Mouse (Mus musculus) neural tube, embryonic 15.5 days (tissue): Measurements from ENCODE around the gene Gm28729. TPM values are rescaled to one million over a fixed set of nuclear protein-coding genes. Genes with fewer than 3 reads are reported as not detected.

ENCODE experiments used
- ATAC-seq: fragments of 200-750 bp; cut with Nextera tagmentation; 2 replicates; pipeline ENCODE4 v1.8.0; 2017; ENCODE audit warnings: mild to moderate bottlenecking, moderate TSS enrichment, moderate library complexity; ENCODE audit not compliant: low FRiP score
- H3K27ac ChIP-seq: fragments of 300-500 bp; sonication (generic); replicated peaks from 2 replicates; pipeline ENCODE4 v1.5.1; 2015; ENCODE audit warnings: mild to moderate bottlenecking, inconsistent platforms
- H3K27me3 ChIP-seq: fragments of 300-500 bp; sonication (generic); replicated peaks from 2 replicates; pipeline ENCODE4 v1.6.1; 2015; ENCODE audit warnings: inconsistent platforms
- H3K36me3 ChIP-seq: fragments of 300-500 bp; sonication (generic); 2 replicates; pipeline ENCODE4 v1.6.1; 2015; ENCODE audit warnings: inconsistent platforms
- H3K4me1 ChIP-seq: fragments of 300-500 bp; sonication (generic); 2 replicates; pipeline ENCODE4 v1.6.1; 2015; ENCODE audit warnings: inconsistent platforms
- H3K4me2 ChIP-seq: fragments of 300-500 bp; sonication (generic); 2 replicates; pipeline ENCODE4 v1.6.1; 2015; ENCODE audit warnings: inconsistent platforms, mild to moderate bottlenecking, moderate library complexity
- H3K4me3 ChIP-seq: fragments of 300-500 bp; sonication (generic); replicated peaks from 2 replicates; pipeline ENCODE4 v1.5.1; 2015; ENCODE audit warnings: mild to moderate bottlenecking, inconsistent platforms
- H3K9ac ChIP-seq: fragments of 300-500 bp; sonication (generic); replicated peaks from 2 replicates; pipeline ENCODE4 v1.6.1; 2015; ENCODE audit warnings: mild to moderate bottlenecking, inconsistent platforms
- H3K9me3 ChIP-seq: fragments of 300-500 bp; sonication (generic); replicated peaks from 2 replicates; pipeline ENCODE4 v1.6.1; 2016; ENCODE audit warnings: inconsistent platforms
- WGBS: fragments of 180-500 bp; shearing (Covaris S2); methylation state at CpG from one replicate; pipeline ENCODE4 v1.1.7; 2015; ENCODE audit warnings: mixed read lengths; 5-methylcytosine and 5-hydroxymethylcytosine counted together
- polyA plus RNA-seq: library from polyadenylated mRNA; unstranded; fragments of >200 nt; fragmentation: Nextera tagmentation; extraction: Ambion mirVana; gene quantifications from 2 replicates; pipeline ENCODE4 v1.2.1, GENCODE M21; 2015

Gm28729 gene
- polyA plus RNA-seq, 1 experiment from 2014 or later = not detected

DNA sequence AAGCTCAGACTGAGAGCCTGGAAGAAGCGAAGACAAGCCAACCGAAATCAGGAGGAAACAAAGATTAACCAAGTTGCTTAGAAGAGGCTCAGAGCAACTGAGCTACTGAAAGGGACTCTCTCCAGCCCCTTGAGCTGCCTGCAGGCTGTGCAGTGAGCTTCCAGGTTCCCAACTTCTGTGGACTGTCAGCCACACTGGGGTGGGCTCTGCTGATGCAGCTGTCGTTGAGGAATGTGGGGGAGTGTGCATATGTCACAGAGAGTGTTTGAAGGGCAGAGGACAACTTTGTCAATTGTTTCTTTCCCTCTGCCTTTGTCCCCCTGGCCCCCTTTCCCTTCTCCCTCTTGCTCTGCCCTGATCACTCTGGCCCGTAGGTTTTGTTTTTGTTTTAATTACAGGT, 72.1 kb downstream of the Gm28729 start:
- Histone ChIP-seq H3K27me3 (no peaks in the 10 kb centered on the region), H3K9ac (no peak overlapping the region), H3K36me3 (no peaks in the 10 kb centered on the region), H3K4me2 (no peak overlapping the region), H3K27ac (no peak overlapping the region), H3K4me1 (no peaks in the 10 kb centered on the region), H3K4me3 (no peak overlapping the region), H3K9me3 (no peaks in the 10 kb centered on the region)
- ATAC-seq = no peak
- 83% methylated on average over 4 of the region's 4 CpGs for WGBS

GRCm38 (mm10) chr9:96450900-96451720, 74.0 kb downstream of the Gm28729 start:
- no peak overlapping the region for H3K27ac ChIP-seq
- no peak for ATAC-seq
- H3K9me3 ChIP-seq = no peaks in the 10 kb centered on the region
- H3K4me1 ChIP-seq = no peaks in the 10 kb centered on the region
- H3K9ac ChIP-seq = no peak overlapping the region
- no peaks in the 10 kb centered on the region for H3K36me3 ChIP-seq
- WGBS = 79% methylated on average over 12 of the region's 12 CpGs
- no peaks in the 10 kb centered on the region for H3K27me3 ChIP-seq
- H3K4me3 ChIP-seq = no peak overlapping the region
- no peak overlapping the region for H3K4me2 ChIP-seq

GRCm38 (mm10) chr9:96449514-96449913, 75.5 kb downstream of the Gm28729 start:
- Histone ChIP-seq H3K9me3 (no peaks in the 10 kb centered on the region), H3K4me1 (no peaks in the 10 kb centered on the region), H3K27ac (no peak overlapping the region), H3K9ac (no peak overlapping the region), H3K27me3 (no peaks in the 10 kb centered on the region), H3K4me3 (no peak overlapping the region), H3K36me3 (no peaks in the 10 kb centered on the region), H3K4me2 (no peak overlapping the region)
- no peak for ATAC-seq
- 78% methylated on average over 9 of the region's 9 CpGs for WGBS

DNA sequence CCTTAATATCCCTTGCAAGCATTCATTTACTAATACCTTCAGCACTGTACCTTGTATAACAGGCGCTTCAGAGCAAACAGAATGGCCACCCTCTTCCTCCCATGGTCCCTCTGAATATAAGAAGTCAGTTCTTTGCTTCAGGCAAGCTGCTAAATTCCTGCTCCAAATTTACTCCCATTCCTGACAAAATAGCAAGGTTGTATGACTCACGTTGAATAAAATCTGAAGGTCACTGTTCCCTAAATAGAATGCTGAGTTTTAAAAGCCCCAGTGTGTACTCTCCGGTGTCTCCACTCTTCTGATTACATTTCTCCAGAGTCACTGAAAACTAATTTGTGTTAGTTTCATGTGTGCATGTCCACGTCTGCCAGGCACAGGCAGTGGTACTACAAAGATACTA, 79.7 kb downstream of the Gm28729 start:
- Histone ChIP-seq H3K27me3 (no peaks in the 10 kb centered on the region; the same call in 1 of the 2 replicates), H3K4me1 (no peaks in the 10 kb centered on the region), H3K4me3 (no peak overlapping the region), H3K36me3 (no peaks in the 10 kb centered on the region), H3K9me3 (no peaks in the 10 kb centered on the region), H3K9ac (no peak overlapping the region), H3K4me2 (no peak overlapping the region), H3K27ac (no peak overlapping the region)
- WGBS = 81% methylated on average over 4 of the region's 4 CpGs
- ATAC-seq = no peak

- Histone ChIP-seq H3K9me3 (no peaks in the 10 kb centered on the region), H3K4me1 (peaks cover 18% of the 10 kb centered on the region), H3K36me3 (no peaks in the 10 kb centered on the region), H3K9ac (no peak overlapping the region), H3K4me2 (no peak overlapping the region), H3K27me3 (no peaks in the 10 kb centered on the region; the same call in 1 of the 2 replicates), H3K27ac (no peak overlapping the region), H3K4me3 (no peak overlapping the region)
- ATAC-seq = no peak
- WGBS = 27% methylated on average over 10 of the region's 10 CpGs
These were observed 83.0 kb downstream of the Gm28729 start for GRCm38 (mm10) chr9:96442081-96442480.

- H3K9ac ChIP-seq = peak overlapping the region; percentile 60; the same call in 1 of the 2 replicates
- ATAC-seq = peak; percentile 48; the same call in 1 of the 2 replicates
- H3K9me3 ChIP-seq = no peaks in the 10 kb centered on the region
- H3K4me3 ChIP-seq = peak overlapping the region; percentile 41
- peak overlapping the region; percentile 82 for H3K27ac ChIP-seq
- H3K4me2 ChIP-seq = peak overlapping the region; percentile 81
- H3K4me1 ChIP-seq = peaks cover 31% of the 10 kb centered on the region
- H3K36me3 ChIP-seq = no peaks in the 10 kb centered on the region
- WGBS = 6% methylated on average over 8 of the region's 8 CpGs
- no peaks in the 10 kb centered on the region; the same call in 1 of the 2 replicates for H3K27me3 ChIP-seq
These were observed 86.7 kb downstream of the Gm28729 start for GRCm38 (mm10) chr9:96438334-96438871.

DNA sequence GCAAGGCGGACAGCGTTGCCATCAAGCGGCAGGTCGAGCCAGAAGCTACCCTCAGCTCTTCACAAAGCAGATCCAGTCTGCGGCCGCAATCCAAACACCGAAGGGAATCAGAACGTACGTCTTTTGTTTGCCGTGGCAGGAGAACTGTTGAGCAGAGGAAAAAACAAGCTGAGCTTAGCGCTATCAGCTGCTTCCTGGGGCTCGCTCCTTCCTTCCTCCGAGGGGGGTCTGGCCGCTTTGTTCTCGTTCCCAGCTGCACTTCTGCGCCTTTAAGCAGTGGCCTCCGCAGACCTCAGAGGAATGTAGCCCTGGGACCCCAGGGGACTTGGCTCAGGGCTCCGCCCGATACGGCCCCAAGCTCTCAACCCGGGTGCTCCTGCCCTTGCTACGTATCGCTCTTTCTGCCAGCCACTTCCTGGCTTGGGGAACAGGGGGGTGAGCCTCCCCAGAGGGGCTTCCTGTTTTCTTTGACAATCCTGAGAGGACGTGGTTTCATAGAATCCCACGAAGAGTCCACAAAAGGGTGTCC, 87.2 kb downstream of the Gm28729 start:
- under 1% methylated on average over 24 of the region's 25 CpGs for WGBS

GRCm38 (mm10) chr9:96436901-96437804, 87.9 kb downstream of the Gm28729 start:
- Histone ChIP-seq H3K36me3 (no peaks in the 10 kb centered on the region), H3K9me3 (no peaks in the 10 kb centered on the region), H3K27me3 (no peaks in the 10 kb centered on the region; the same call in 1 of the 2 replicates), H3K27ac (peak overlapping the region; percentile 82), H3K4me2 (peak overlapping the region; percentile 81), H3K4me1 (peaks cover 31% of the 10 kb centered on the region), H3K4me3 (peak overlapping the region; percentile 41), H3K9ac (peak overlapping the region; percentile 60)
- ATAC-seq = peak; percentile 39
- 10% methylated on average over 28 of the region's 28 CpGs for WGBS

More for the DNA sequence above, 87.2 kb downstream of the Gm28729 start:
- Histone ChIP-seq H3K36me3 (no peaks in the 10 kb centered on the region), H3K4me3 (peak overlapping the region; percentile 41), H3K27ac (peak overlapping the region; percentile 82), H3K27me3 (no peaks in the 10 kb centered on the region; the same call in 1 of the 2 replicates), H3K9me3 (no peaks in the 10 kb centered on the region), H3K4me1 (peaks cover 31% of the 10 kb centered on the region), H3K4me2 (peak overlapping the region; percentile 81), H3K9ac (peak overlapping the region; percentile 60)
- ATAC-seq = peak; percentile 68

Other genes starting within 250 kb of the Gm28729 start
- gene Atp1b3, start 160.8 kb downstream of the Gm28729 start, polyA plus RNA-seq = 177 and 189 TPM in 2 replicates
- 215 and 221 TPM in 2 replicates for gene Rnf7, start 46.6 kb downstream of the Gm28729 start, polyA plus RNA-seq
- 18.7 and 19.5 TPM in 2 replicates for gene Rasa2, start 106.4 kb upstream of the Gm28729 start, polyA plus RNA-seq
- gene Zbtb38, start 227.6 kb upstream of the Gm28729 start, polyA plus RNA-seq = 48.0 and 52.3 TPM in 2 replicates